In genomic region chr4:135509515-135509914, GRCm38 (mm10) we compare ENCODE assay signal across 22 mouse cellular contexts. TPM values are rescaled to one million over a fixed set of nuclear protein-coding genes. Genes with fewer than 3 reads are reported as not detected.
DNase-seq lines count a peak whose midpoint lies in the region; ATAC-seq and TF ChIP-seq lines count a peak whose summit lies in the region.
"Had no signal": no experiment of that assay in that cellular context is flagged by ENCODE, and none has a peak within 500 bp of the region (broad histone marks: within the 10 kb centered on the region; RNA-seq: fewer than 3 reads in every experiment).

No protein-coding gene starts in this region.

- DNase-seq in adrenal gland, adult (ENCODE audit: inconsistent age in 2 of 2, low spot score in 1 of 2) = peak; percentile 48 to 79
- no peak for DNase-seq in adrenal gland, postnatal 4 days (ENCODE audit: low spot score in 2 of 2)
- DNase-seq in stomach, postnatal 0 days (ENCODE audit: low spot score) = no peak
- DNase-seq in adrenal gland, adult 8-10 months = peak; percentile 54
- no peak for DNase-seq in left cerebral cortex, adult 9 months (ENCODE audit: low spot score in 2 of 2)
- DNase-seq in spleen, adult 18-20 months = no peak
- no peak for DNase-seq in left cerebral cortex, postnatal 14 days (ENCODE audit: low spot score in 2 of 2)
- DNase-seq: cerebellum, adult 9-10 months; gastrocnemius, postnatal 10 days; heart, adult 18-20 months; heart, postnatal 36 days; kidney, adult 9 months had no signal

- WGBS in stomach, embryonic 16.5 days = 54% methylated on average over 12 of the region's 12 CpGs
- 47% methylated on average over 12 of the region's 12 CpGs for WGBS in stomach, postnatal 0 days

- no peak overlapping the region for H3K4me3 ChIP-seq in stomach, embryonic 16.5 days (replicated peaks; ENCODE audit: low read length)
- H3K4me3 ChIP-seq in stomach, postnatal 0 days (ENCODE audit: low read depth, low read length) = no peak overlapping the region
- H3K4me3 ChIP-seq: embryonic facial prominence, embryonic 15.5 days; intestine, embryonic 15.5 days; lung, embryonic 15.5 days; neural tube, embryonic 12.5 days had no signal

- H3K9me3 ChIP-seq in stomach, embryonic 16.5 days (replicated peaks; ENCODE audit: control insufficient read depth, low read length) = no peaks in the 10 kb centered on the region
- no peaks in the 10 kb centered on the region for H3K9me3 ChIP-seq in stomach, postnatal 0 days (ENCODE audit: control insufficient read depth, low read length)
- H3K9me3 ChIP-seq: embryonic facial prominence, embryonic 15.5 days; forebrain, embryonic 12.5 days; hindbrain, embryonic 15.5 days; intestine, embryonic 15.5 days; lung, embryonic 15.5 days; neural tube, embryonic 12.5 days had no signal

- H3K27me3 ChIP-seq in stomach, embryonic 16.5 days (ENCODE audit: control insufficient read depth, insufficient read depth, low read length) = no peaks in the 10 kb centered on the region
- H3K27me3 ChIP-seq in stomach, postnatal 0 days (ENCODE audit: control insufficient read depth, insufficient read depth, low read length) = no peaks in the 10 kb centered on the region
- H3K27me3 ChIP-seq: embryonic facial prominence, embryonic 15.5 days; hindbrain, embryonic 15.5 days; intestine, embryonic 15.5 days; lung, embryonic 15.5 days had no signal

- H3K4me1 ChIP-seq in stomach, embryonic 16.5 days (ENCODE audit: control insufficient read depth, insufficient read depth, low read length) = 0 out of 2 replicates have a peak, but pooled peaks cover 8% of the 10 kb centered on the region
- H3K4me1 ChIP-seq in stomach, postnatal 0 days (replicated peaks; ENCODE audit: control insufficient read depth, insufficient read depth) = no peaks in the 10 kb centered on the region

- TF ChIP-seq CTCF in stomach, postnatal 0 days (IDR thresholded peaks at IDR 0.05; ENCODE audit: low read depth) = no peak

- intact Hi-C loops in left cerebral cortex, postnatal 14 days (cut with DNase I) = no loop called here

- no peak for ATAC-seq in stomach, embryonic 16.5 days (ENCODE audit: insufficient read depth, low FRiP score)
- ATAC-seq in stomach, postnatal 0 days (ENCODE audit: low FRiP score, low TSS enrichment) = no peak

- no peak for TF ChIP-seq EP300 in stomach, postnatal 0 days (optimal IDR thresholded peaks at IDR 0.05)

- peak overlapping the region; percentile 42; the same call in 1 of the 2 replicates for H3K27ac ChIP-seq in stomach, embryonic 16.5 days (ENCODE audit: low read length)
- no peak overlapping the region for H3K27ac ChIP-seq in stomach, postnatal 0 days (replicated peaks)
- H3K27ac ChIP-seq: embryonic facial prominence, embryonic 15.5 days; forebrain, embryonic 12.5 days; hindbrain, embryonic 15.5 days; intestine, embryonic 15.5 days; liver, embryonic 14.5 days; lung, embryonic 15.5 days; neural tube, embryonic 12.5 days had no signal

- no peak overlapping the region for H3K4me2 ChIP-seq in stomach, embryonic 16.5 days (ENCODE audit: low read depth, low read length)
- no peak overlapping the region for H3K4me2 ChIP-seq in stomach, postnatal 0 days (replicated peaks; ENCODE audit: low read depth)

- H3K9ac ChIP-seq in stomach, embryonic 16.5 days (ENCODE audit: low read length) = no peak overlapping the region
- no peak overlapping the region for H3K9ac ChIP-seq in stomach, postnatal 0 days (ENCODE audit: low read length)
- H3K9ac ChIP-seq: embryonic facial prominence, embryonic 15.5 days; intestine, embryonic 15.5 days; liver, embryonic 14.5 days; lung, embryonic 15.5 days; neural tube, embryonic 12.5 days had no signal

- H3K36me3 ChIP-seq in stomach, embryonic 16.5 days (ENCODE audit: control insufficient read depth, insufficient read depth, low read length) = no peaks in the 10 kb centered on the region
- no peaks in the 10 kb centered on the region for H3K36me3 ChIP-seq in stomach, postnatal 0 days (ENCODE audit: control insufficient read depth, insufficient read depth, low read length)
- H3K36me3 ChIP-seq: embryonic facial prominence, embryonic 15.5 days; forebrain, embryonic 12.5 days; hindbrain, embryonic 15.5 days; intestine, embryonic 15.5 days; lung, embryonic 15.5 days; neural tube, embryonic 12.5 days had no signal

RNA-seq across cellular contexts. Expression of gene Nipal3, which starts 14.7 kb away (rescaled TPM):
- total RNA-seq in adrenal gland, postnatal 4 days (2021) = 10 to 100 TPM; 14.0 to 24.1 TPM
- polyA plus RNA-seq in stomach, embryonic 16.5 days (2015; fragmentation: Nextera tagmentation; extraction: Ambion mirVana) = 4.7 and 4.8 TPM in 2 replicates
- 3.8 and 5.3 TPM in 2 replicates for polyA plus RNA-seq in stomach, postnatal 0 days (2015; fragmentation: Nextera tagmentation; extraction: Ambion mirVana)
- total RNA-seq in adrenal gland, adult 8-10 months (2022) = 10 to 100 TPM; 22.1 to 31.0 (median 26.2) TPM
- 100 to 1,000 TPM; 111 to 118 TPM for total RNA-seq in left cerebral cortex, postnatal 14 days (2021)

RNA-seq across cellular contexts. Expression of gene Stpg1, which starts 14.9 kb away (rescaled TPM):
- under 1 TPM; 0.59 to 0.67 TPM for total RNA-seq in adrenal gland, postnatal 4 days (2021)
- 0.17 and 0.29 TPM in 2 replicates for polyA plus RNA-seq in stomach, embryonic 16.5 days (2015; fragmentation: Nextera tagmentation; extraction: Ambion mirVana)
- 0.16 and 0.18 TPM in 2 replicates for polyA plus RNA-seq in stomach, postnatal 0 days (2015; fragmentation: Nextera tagmentation; extraction: Ambion mirVana)
- total RNA-seq in adrenal gland, adult 8-10 months (2022) = 1 to 10 TPM in 2 of 4 experiments, under 1 TPM in 2; 0.84 to 1.8 (median 1.1) TPM
- 1 to 10 TPM in 1 of 2 experiments, under 1 TPM in 1; 0.81 to 1.1 TPM for total RNA-seq in left cerebral cortex, postnatal 14 days (2021)
- total RNA-seq: common myeloid progenitor, adult 5-6 weeks; gastrocnemius, postnatal 10 days; monocyte, adult 5-6 weeks had no signal

Comparison
In these comparisons a context has a peak if more than half of its experiments do, and no peak if none do; other contexts are left out.
1. DNase-seq: peak in adrenal gland, adult (2 of 2) and adrenal gland, adult 8-10 months (single experiment); none in adrenal gland, postnatal 4 days (0 of 2), stomach, postnatal 0 days (single experiment), left cerebral cortex, adult 9 months (0 of 2), spleen, adult 18-20 months (0 of 2) and left cerebral cortex, postnatal 14 days (0 of 2).